Mouse (Mus musculus) C2C12 (cell line): ENCODE data around the gene Ssh2. TPM values are rescaled to one million over a fixed set of nuclear protein-coding genes. Genes with fewer than 3 reads are reported as not detected.

Experiments
- H3K27me3 ChIP-seq: one replicate; pipeline ENCODE4 v1.6.1; 2011; ENCODE audit not compliant: control insufficient read depth, insufficient read depth, insufficient read length
- H3K36me3 ChIP-seq: one replicate; pipeline ENCODE4 v1.6.1; 2011; ENCODE audit not compliant: control insufficient read depth, insufficient read depth
- H3K4me3 ChIP-seq: one replicate; pipeline ENCODE4 v1.5.1; 2011; ENCODE audit warnings: mild to moderate bottlenecking, control low read depth; ENCODE audit not compliant: poor library complexity, insufficient read depth, severe bottlenecking
- H3K79me2 ChIP-seq: one replicate; pipeline ENCODE4 v1.6.1; 2011; ENCODE audit not compliant: control insufficient read depth, insufficient read depth
- H3K79me3 ChIP-seq: one replicate; pipeline ENCODE4 v1.6.1; 2011; ENCODE audit warnings: low read depth, control low read depth
- H3ac ChIP-seq: one replicate; pipeline ENCODE3; 2011; ENCODE audit warnings: low read depth; ENCODE audit not compliant: control insufficient read depth, insufficient read length
- CEBPB ChIP-seq: IDR thresholded peaks from one replicate; pipeline ENCODE4 v1.6.1; 2011; ENCODE audit warnings: low read depth, mild to moderate bottlenecking, control low read depth, moderate library complexity
- CTCF ChIP-seq: IDR thresholded peaks from one replicate; pipeline ENCODE4 v1.5.1; 2011; ENCODE audit not compliant: control insufficient read depth, insufficient read depth, insufficient read length
- FOSL1 ChIP-seq: IDR thresholded peaks from one replicate; pipeline ENCODE4 v1.8.0; 2011; ENCODE audit warnings: mild to moderate bottlenecking, low read length; ENCODE audit not compliant: poor library complexity, insufficient read depth, severe bottlenecking
- MAX ChIP-seq: IDR thresholded peaks from one replicate; pipeline ENCODE4 v1.6.1; 2011; ENCODE audit warnings: mild to moderate bottlenecking, control low read depth
- MYOD1 ChIP-seq: IDR thresholded peaks from one replicate; pipeline ENCODE4 v1.6.1; 2011; ENCODE audit warnings: low read depth; ENCODE audit not compliant: control insufficient read depth, insufficient read length
- MYOG ChIP-seq: IDR thresholded peaks from one replicate; pipeline ENCODE4 v1.6.1; 2011; ENCODE audit not compliant: control insufficient read depth, insufficient read length; ENCODE audit errors: extremely low read depth
- USF1 ChIP-seq: IDR thresholded peaks from one replicate; pipeline ENCODE4 v1.6.1; 2011; ENCODE audit warnings: low read depth, mild to moderate bottlenecking, control low read depth, moderate library complexity
- polyA plus RNA-seq: library from polyadenylated mRNA; unstranded; fragments of >200 nt; fragmentation: generic; extraction: Trizol; gene quantifications from one replicate; pipeline ENCODE4 v1.2.1, GENCODE M21; 2012; ENCODE audit warnings: missing spikeins

Ssh2 gene
- polyA plus RNA-seq, 1 experiment: 2.7 TPM

GRCm38 (mm10) chr11:77463101-77463445, 247.0 kb downstream of the Ssh2 start:
- Histone ChIP-seq H3K27me3 (no peaks in the 10 kb centered on the region), H3ac (peak overlapping the region; percentile 12), H3K36me3 (no peaks in the 10 kb centered on the region), H3K79me2 (peaks cover 8% of the 10 kb centered on the region), H3K4me3 (peak overlapping the region; percentile 47), H3K79me3 (peaks cover 4% of the 10 kb centered on the region)
- no peak for TF ChIP-seq MAX
- TF ChIP-seq FOSL1: no peak
- TF ChIP-seq MYOD1: no peak
- TF ChIP-seq CTCF: no peak
- no peak for TF ChIP-seq USF1
- TF ChIP-seq MYOG: no peak
- no peak for TF ChIP-seq CEBPB

- Histone ChIP-seq H3K79me3 (peaks cover 4% of the 10 kb centered on the region), H3K27me3 (no peaks in the 10 kb centered on the region), H3K79me2 (peaks cover 8% of the 10 kb centered on the region), H3K36me3 (no peaks in the 10 kb centered on the region), H3ac (no peak overlapping the region), H3K4me3 (no peak overlapping the region)
- TF ChIP-seq MYOD1 (no peak), CTCF (no peak), CEBPB (no peak), FOSL1 (no peak), USF1 (no peak), MAX (no peak), MYOG (no peak)
Measured at GRCm38 (mm10) chr11:77463786-77464185, 247.7 kb downstream of the Ssh2 start.

DNA sequence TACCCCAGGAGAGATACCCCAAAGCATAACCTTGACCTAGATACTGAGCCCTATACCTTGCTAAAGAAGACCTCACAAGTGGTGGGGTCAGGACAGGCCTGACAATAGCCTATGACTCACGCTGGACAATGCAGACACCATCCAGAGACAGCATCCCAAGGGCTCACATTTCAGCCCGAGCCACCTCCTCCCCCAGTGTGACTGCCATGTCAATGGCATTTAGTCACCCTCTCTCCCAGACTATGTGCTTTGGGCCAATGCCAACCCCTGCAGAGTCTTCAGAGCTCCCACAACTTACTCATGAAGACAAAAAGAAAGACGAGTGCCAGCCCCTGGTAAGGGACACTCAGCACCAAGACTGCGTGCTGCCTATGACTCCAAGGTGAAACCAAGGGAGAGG, 248.6 kb downstream of the Ssh2 start:
- Histone ChIP-seq H3K4me3 (no peak overlapping the region), H3ac (peak overlapping the region; percentile 37), H3K79me2 (peaks cover 8% of the 10 kb centered on the region), H3K36me3 (peaks cover 4% of the 10 kb centered on the region), H3K79me3 (peaks cover 4% of the 10 kb centered on the region), H3K27me3 (no peaks in the 10 kb centered on the region)
- no peak for TF ChIP-seq USF1
- no peak for TF ChIP-seq MAX
- TF ChIP-seq MYOD1: peak; percentile 34
- no peak for TF ChIP-seq CTCF
- peak; percentile 0 for TF ChIP-seq CEBPB
- peak; percentile 88 for TF ChIP-seq FOSL1
- no peak for TF ChIP-seq MYOG

GRCm38 (mm10) chr11:77465111-77465510, 249.0 kb downstream of the Ssh2 start:
- H3ac ChIP-seq: peak overlapping the region; percentile 37
- H3K4me3 ChIP-seq: no peak overlapping the region
- H3K79me3 ChIP-seq: peaks cover 4% of the 10 kb centered on the region
- H3K36me3 ChIP-seq: peaks cover 6% of the 10 kb centered on the region
- peaks cover 8% of the 10 kb centered on the region for H3K79me2 ChIP-seq
- H3K27me3 ChIP-seq: no peaks in the 10 kb centered on the region
- no peak for TF ChIP-seq CTCF
- TF ChIP-seq MYOD1: no peak
- TF ChIP-seq MYOG: no peak
- TF ChIP-seq CEBPB: no peak
- no peak for TF ChIP-seq FOSL1
- TF ChIP-seq USF1: no peak
- TF ChIP-seq MAX: no peak

- no peak for TF ChIP-seq CTCF
- TF ChIP-seq MYOD1: no peak
- no peak for TF ChIP-seq FOSL1
- TF ChIP-seq MYOG: no peak
- TF ChIP-seq USF1: no peak
- no peak for TF ChIP-seq MAX
- TF ChIP-seq CEBPB: no peak
- Histone ChIP-seq H3K4me3 (no peak overlapping the region), H3K27me3 (no peaks in the 10 kb centered on the region)
Measured at GRCm38 (mm10) chr11:77466544-77466943, 250.5 kb downstream of the Ssh2 start.

DNA sequence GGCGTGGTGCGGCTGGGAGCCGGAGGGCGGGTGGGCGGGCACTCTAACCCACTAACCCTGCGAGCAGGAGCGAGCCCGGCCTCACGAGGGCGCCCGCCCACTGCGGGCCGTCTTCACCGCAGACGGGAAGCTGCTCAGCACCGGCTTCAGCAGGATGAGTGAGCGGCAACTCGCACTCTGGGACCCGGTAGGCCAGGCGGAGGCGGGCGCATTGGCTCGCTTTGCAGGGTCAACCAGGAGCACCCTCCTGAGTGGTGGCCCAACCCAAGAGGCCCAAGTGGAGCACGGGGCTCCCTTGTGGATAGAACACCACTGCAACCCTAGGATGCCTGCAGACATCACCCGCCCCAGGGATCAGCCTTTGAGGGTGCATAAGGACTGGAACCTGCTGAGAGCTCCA, 251.1 kb downstream of the Ssh2 start:
- peaks cover 4% of the 10 kb centered on the region for H3K79me3 ChIP-seq
- TF ChIP-seq USF1 (no peak), CTCF (no peak), MYOD1 (no peak), MYOG (no peak), FOSL1 (no peak)
- peaks cover 8% of the 10 kb centered on the region for H3K79me2 ChIP-seq
- H3K4me3 ChIP-seq: no peak overlapping the region
- peaks cover 26% of the 10 kb centered on the region for H3K36me3 ChIP-seq
- no peaks in the 10 kb centered on the region for H3K27me3 ChIP-seq
- no peak overlapping the region for H3ac ChIP-seq

More at GRCm38 (mm10) chr11:77466544-77466943, 250.5 kb downstream of the Ssh2 start:
- Histone ChIP-seq H3K79me2 (peaks cover 8% of the 10 kb centered on the region), H3K79me3 (peaks cover 4% of the 10 kb centered on the region), H3ac (no peak overlapping the region), H3K36me3 (peaks cover 20% of the 10 kb centered on the region)
